Mouse (Mus musculus): ENCODE results near the gene Lrmda. TPM values are rescaled to one million over a fixed set of nuclear protein-coding genes. Genes with fewer than 3 reads are reported as not detected.

Lrmda gene
- total RNA-seq, 2 experiments from 2014 or later: 1.5 to 1.9 TPM

- DNase-seq (ENCODE audit: low spot score in 2 of 2): no peak
These were observed 1076.5 kb downstream of the Lrmda start for GRCm38 (mm10) chr14:23096017-23096336.

GRCm38 (mm10) chr14:23096405-23096804, 1076.9 kb downstream of the Lrmda start:
- DNase-seq (ENCODE audit: low spot score in 2 of 2): no peak

Small RNAs within 50 kb of the gene (microRNA-seq; reads per million reads assigned to microRNA genes)
- gene Gm27532: not detected

Other genes with a start within 250 kb of the Lrmda start
- 100 to 1,000 TPM; 266 to 297 TPM for gene Vdac2, start 194.5 kb upstream of the Lrmda start, total RNA-seq (2021)
- gene Comtd1, start 170.7 kb upstream of the Lrmda start, total RNA-seq (2021): 10 to 100 TPM; 10.3 to 13.9 TPM
- 10 to 100 TPM; 14.0 to 15.6 TPM for gene Zfp503, start 30.1 kb upstream of the Lrmda start, total RNA-seq (2021)

Measured in gastrocnemius, postnatal 4 days (tissue).